Mouse (Mus musculus): ENCODE measurements around the gene Slc25a12. TPM values are rescaled to one million over a fixed set of nuclear protein-coding genes. Genes with fewer than 3 reads are reported as not detected.

Slc25a12 gene
- polyA plus RNA-seq, 1 experiment: 73.7 TPM

DNA sequence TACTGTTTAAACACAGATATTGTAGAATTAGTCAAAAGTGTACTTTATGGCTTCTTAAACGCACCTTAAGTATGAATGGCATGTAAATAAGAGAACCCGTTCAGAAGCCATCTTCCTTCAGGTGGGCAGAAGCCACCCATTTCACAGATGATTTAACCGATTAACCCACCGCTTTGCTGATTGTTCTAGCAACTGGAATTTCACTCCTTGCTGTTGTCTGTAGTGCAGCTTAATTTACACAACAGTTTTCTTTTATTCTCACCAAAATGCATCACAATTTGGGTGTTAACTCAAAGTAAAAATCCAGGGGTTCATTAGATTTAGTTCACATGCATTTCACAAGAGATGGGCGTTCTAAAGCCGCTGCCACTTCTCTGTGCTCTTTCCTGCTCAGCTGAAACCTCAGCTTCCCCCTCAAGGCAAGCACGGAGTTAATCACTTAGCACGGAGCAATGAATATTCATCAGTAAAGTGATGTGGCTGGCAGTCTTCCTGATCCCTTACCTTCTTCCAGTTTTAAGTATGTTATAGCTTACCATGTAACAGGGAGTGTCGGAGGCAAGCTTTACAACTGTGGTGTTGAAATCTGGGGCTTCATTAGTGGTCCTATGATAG lies 124.4 kb downstream of the Slc25a12 start:
- DNase-seq (ENCODE audit: low read depth): peak; percentile 77
- TF ChIP-seq POLR2A (IDR thresholded peaks at IDR 0.05; ENCODE audit: borderline replicate concordance, extremely low read depth, insufficient read depth, insufficient read length, poor library complexity, severe bottlenecking) (no peak), CTCF (IDR thresholded peaks at IDR 0.05; ENCODE audit: borderline replicate concordance, extremely low read depth, insufficient read depth, insufficient read length) (no peak)

DNA sequence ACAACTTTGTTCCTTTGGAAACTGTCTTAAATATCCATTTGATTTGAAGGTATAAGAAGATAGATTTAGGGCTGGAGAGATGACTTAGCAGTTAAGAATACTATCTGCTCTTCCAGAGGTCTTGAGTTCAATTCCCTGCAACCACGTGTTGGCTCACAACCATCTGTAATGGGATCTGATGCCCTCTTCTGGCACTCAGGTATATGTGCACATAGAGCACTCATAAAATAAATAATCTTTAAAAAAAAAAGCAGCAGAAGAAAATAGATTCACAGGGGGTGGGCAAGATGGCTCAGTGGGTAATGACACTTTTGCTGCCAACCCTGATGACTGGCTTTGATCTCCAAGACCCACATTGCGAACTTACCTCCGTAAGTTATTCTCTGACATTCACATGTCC lies 125.4 kb downstream of the Slc25a12 start:
- TF ChIP-seq POLR2A (IDR thresholded peaks at IDR 0.05; ENCODE audit: borderline replicate concordance, extremely low read depth, insufficient read depth, insufficient read length, poor library complexity, severe bottlenecking) (no peak), CTCF (IDR thresholded peaks at IDR 0.05; ENCODE audit: borderline replicate concordance, extremely low read depth, insufficient read depth, insufficient read length) (no peak)
- no peak for DNase-seq (ENCODE audit: low read depth)

DNA sequence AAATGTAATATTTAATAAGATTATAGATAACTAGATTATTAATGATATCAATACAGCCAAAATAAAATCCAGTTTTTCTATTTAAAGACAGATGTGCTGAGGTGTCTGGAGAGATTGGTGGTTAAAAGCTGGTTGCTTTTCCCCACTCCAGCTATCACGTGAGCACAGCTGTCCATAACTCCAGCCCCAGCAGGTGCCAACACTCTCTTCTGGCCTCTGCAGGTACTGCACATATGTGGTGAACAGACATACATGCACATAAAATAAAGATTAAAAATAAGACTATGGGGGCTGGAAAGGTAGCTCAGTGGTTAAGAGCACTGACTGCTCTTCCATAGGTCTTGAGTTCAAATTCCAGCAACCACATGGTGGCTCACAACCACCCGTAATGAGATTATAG lies 126.0 kb downstream of the Slc25a12 start:
- DNase-seq (ENCODE audit: low read depth): no peak
- TF ChIP-seq POLR2A (IDR thresholded peaks at IDR 0.05; ENCODE audit: borderline replicate concordance, extremely low read depth, insufficient read depth, insufficient read length, poor library complexity, severe bottlenecking) (no peak), CTCF (IDR thresholded peaks at IDR 0.05; ENCODE audit: borderline replicate concordance, extremely low read depth, insufficient read depth, insufficient read length) (no peak)

GRCm38 (mm10) chr2:71236009-71236408 lies 131.5 kb downstream of the Slc25a12 start:
- TF ChIP-seq POLR2A (IDR thresholded peaks at IDR 0.05; ENCODE audit: borderline replicate concordance, extremely low read depth, insufficient read depth, insufficient read length, poor library complexity, severe bottlenecking) (no peak), CTCF (IDR thresholded peaks at IDR 0.05; ENCODE audit: borderline replicate concordance, extremely low read depth, insufficient read depth, insufficient read length) (no peak)
- no peak for DNase-seq (ENCODE audit: low read depth)

- TF ChIP-seq POLR2A (IDR thresholded peaks at IDR 0.05; ENCODE audit: borderline replicate concordance, extremely low read depth, insufficient read depth, insufficient read length, poor library complexity, severe bottlenecking) (no peak), CTCF (IDR thresholded peaks at IDR 0.05; ENCODE audit: borderline replicate concordance, extremely low read depth, insufficient read depth, insufficient read length) (no peak)
- no peak for DNase-seq (ENCODE audit: low read depth)
Observed at GRCm38 (mm10) chr2:71235420-71235819, 132.1 kb downstream of the Slc25a12 start.

GRCm38 (mm10) chr2:71232976-71233375 lies 134.6 kb downstream of the Slc25a12 start:
- DNase-seq (ENCODE audit: low read depth): no peak
- TF ChIP-seq CTCF (IDR thresholded peaks at IDR 0.05; ENCODE audit: borderline replicate concordance, extremely low read depth, insufficient read depth, insufficient read length): no peak
- TF ChIP-seq POLR2A (IDR thresholded peaks at IDR 0.05; ENCODE audit: borderline replicate concordance, extremely low read depth, insufficient read depth, insufficient read length, poor library complexity, severe bottlenecking): no peak

- TF ChIP-seq POLR2A (IDR thresholded peaks at IDR 0.05; ENCODE audit: borderline replicate concordance, extremely low read depth, insufficient read depth, insufficient read length, poor library complexity, severe bottlenecking) (no peak), CTCF (IDR thresholded peaks at IDR 0.05; ENCODE audit: borderline replicate concordance, extremely low read depth, insufficient read depth, insufficient read length) (no peak)
- DNase-seq (ENCODE audit: low read depth): no peak
Observed at GRCm38 (mm10) chr2:71231951-71232350, 135.6 kb downstream of the Slc25a12 start.

DNA sequence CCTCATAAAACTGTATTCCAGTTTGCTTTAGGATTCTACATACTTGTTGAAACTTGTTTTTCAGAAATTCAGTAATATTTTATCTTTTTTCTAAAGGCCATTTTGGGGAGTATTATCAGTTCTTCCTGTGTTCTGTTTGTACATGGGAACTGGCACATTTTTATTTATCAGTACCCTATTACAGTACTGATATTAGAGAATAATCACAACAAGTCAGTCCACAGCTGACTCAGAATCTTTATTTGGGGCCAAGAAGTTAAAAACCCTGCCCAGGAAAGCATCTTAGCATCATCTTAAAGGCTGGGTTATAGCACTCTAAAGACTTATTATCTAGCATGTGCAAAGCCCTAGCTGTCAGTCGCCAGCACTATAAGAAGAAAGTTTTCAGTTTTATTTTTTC lies 137.9 kb downstream of the Slc25a12 start:
- DNase-seq (ENCODE audit: low read depth): no peak
- no peak for TF ChIP-seq CTCF (IDR thresholded peaks at IDR 0.05; ENCODE audit: borderline replicate concordance, extremely low read depth, insufficient read depth, insufficient read length)
- TF ChIP-seq POLR2A (IDR thresholded peaks at IDR 0.05; ENCODE audit: borderline replicate concordance, extremely low read depth, insufficient read depth, insufficient read length, poor library complexity, severe bottlenecking): no peak

DNA sequence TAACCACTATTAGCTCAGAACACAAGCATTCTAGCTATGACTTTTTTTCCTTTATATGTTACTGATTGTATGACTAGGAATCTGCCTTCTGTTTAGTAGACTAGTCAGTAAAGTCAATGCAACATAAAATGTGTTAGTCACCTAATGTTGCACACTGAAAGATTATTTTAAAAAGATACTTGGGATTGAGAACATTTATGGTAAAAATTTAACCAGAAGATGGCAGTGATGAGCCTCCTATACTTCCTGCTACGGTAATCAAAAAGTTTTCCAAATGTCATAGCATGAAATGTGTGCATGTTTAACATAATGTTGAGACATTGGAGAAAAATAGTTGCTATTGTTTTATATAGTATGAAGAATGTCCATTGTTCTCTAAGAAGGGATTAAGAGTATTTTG lies 140.2 kb downstream of the Slc25a12 start:
- peak; percentile 52 for DNase-seq (ENCODE audit: low read depth)
- TF ChIP-seq CTCF (IDR thresholded peaks at IDR 0.05; ENCODE audit: borderline replicate concordance, extremely low read depth, insufficient read depth, insufficient read length) (no peak), POLR2A (IDR thresholded peaks at IDR 0.05; ENCODE audit: borderline replicate concordance, extremely low read depth, insufficient read depth, insufficient read length, poor library complexity, severe bottlenecking) (no peak)

Other genes starting within 250 kb of the Slc25a12 start
- 4.0 and 9.4 TPM in 2 replicates for gene Cybrd1, start 249.8 kb downstream of the Slc25a12 start, polyA plus RNA-seq (2012; rRNA removed)
- gene Dync1i2, start 156.0 kb downstream of the Slc25a12 start, polyA plus RNA-seq (2012; rRNA removed): 213 and 233 TPM in 2 replicates
- gene Hat1, start 21.2 kb upstream of the Slc25a12 start, polyA plus RNA-seq (2012; rRNA removed): 35.6 and 50.3 TPM in 2 replicates
- 42.5 and 77.8 TPM in 2 replicates for gene Metap1d, start 85.5 kb upstream of the Slc25a12 start, polyA plus RNA-seq (2012; rRNA removed)
- 93.3 and 265 TPM in 2 replicates for gene Dlx1, start 160.4 kb upstream of the Slc25a12 start, polyA plus RNA-seq (2012; rRNA removed)
- gene Dlx2, start 179.0 kb upstream of the Slc25a12 start, polyA plus RNA-seq (2012; rRNA removed): 32.8 and 48.3 TPM in 2 replicates